Mouse (Mus musculus): ENCODE data around the gene Mycs.
A peak's percentile ranks its signal among the peaks of the same experiment; 100 is the strongest.

Gene Mycs

DNA sequence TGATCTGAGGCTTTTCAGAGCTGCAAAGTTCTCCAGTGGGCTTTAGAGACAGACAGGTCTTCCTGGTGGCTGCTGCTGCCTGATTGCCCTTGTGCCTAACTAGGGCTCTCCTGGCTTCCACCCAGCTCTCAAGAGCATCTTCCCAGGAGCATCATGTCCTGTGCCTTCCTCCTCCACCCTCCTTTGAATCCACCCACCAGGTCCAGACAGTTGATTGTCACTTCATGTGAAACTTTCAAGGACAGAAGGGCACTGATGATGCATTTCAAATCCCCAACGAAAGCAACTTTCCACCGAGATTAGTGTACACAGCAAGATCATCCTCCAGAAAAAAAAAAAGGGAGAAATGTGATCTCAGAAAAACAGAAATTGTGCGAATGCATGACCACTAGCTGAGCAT, at the start of gene Mycs:
TSS of gene Mycs (minus strand) at position 101 of the 400 bp plus-strand sequence.
- DNase-seq (ENCODE audit: low spot score) = peak; percentile 45

- DNase-seq (ENCODE audit: low spot score) = peak; percentile 4
Measured at GRCm38 (mm10) chrX:5468022-5468421, 1.0 kb downstream of the Mycs start.
